7 mouse cellular contexts compared by ENCODE assay signal in the genomic region with DNA sequence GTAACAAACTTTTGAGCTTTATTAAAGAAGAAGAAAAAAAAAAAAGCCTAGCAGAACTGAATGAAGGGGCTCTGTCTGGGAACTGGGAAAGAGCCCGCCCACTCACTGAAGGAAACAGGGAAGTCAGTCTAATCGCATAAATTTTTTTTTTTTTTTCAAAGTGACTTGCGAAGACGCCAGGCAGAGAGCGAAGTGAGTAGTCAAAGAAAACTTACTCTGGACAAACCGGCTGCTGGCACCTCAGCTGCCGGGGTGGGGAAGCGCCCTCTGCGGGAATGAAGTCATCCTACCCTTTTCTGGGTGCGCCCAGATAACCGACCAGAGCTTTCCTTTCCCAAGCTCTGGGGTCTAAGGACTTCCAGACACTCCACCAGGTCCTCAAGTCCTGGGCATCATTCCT. TPM values are rescaled to one million over a fixed set of nuclear protein-coding genes. Genes with fewer than 3 reads are reported as not detected.
DNase-seq lines count a peak whose midpoint lies in the region; ATAC-seq lines count a peak whose summit lies in the region.

No protein-coding gene starts in this region.

- peak; percentile 73 for DNase-seq in urinary bladder, postnatal 14 days (ENCODE audit: low spot score)
- DNase-seq in urinary bladder, postnatal 10 days (ENCODE audit: low spot score): no peak
- peak; percentile 68 for DNase-seq in embryo, embryonic 11 days
- DNase-seq in kidney, postnatal 14 days: peak; percentile 56
- DNase-seq in lung, postnatal 36 days: peak; percentile 74
- peak; percentile 50 to 72 for DNase-seq in spleen, postnatal 10 days (ENCODE audit: low spot score in 2 of 2)

- 3% methylated on average over 11 of the region's 11 CpGs for WGBS in heart, embryonic 14.5 days

- peaks cover 4 to 14% of the 10 kb centered on the region in 2 experiments; a peak in 3 of 4 replicates for H3K4me1 ChIP-seq in heart, embryonic 14.5 days (ENCODE audit: control insufficient read depth in 2 of 2, insufficient read depth in 2 of 2, low read length in 2 of 2)

- peak overlapping the region; percentile 100 for H3K4me2 ChIP-seq in heart, embryonic 14.5 days (ENCODE audit: low read length)

- H3K4me3 ChIP-seq in heart, embryonic 14.5 days (ENCODE audit: control insufficient read depth in 1 of 2, insufficient read depth in 1 of 2, low read depth in 1 of 2, low read length in 2 of 2): peak overlapping the region; percentile 49 to 66

- H3K9ac ChIP-seq in heart, embryonic 14.5 days (ENCODE audit: low read length): peak overlapping the region; percentile 71

- peaks cover 47% of the 10 kb centered on the region for H3K27me3 ChIP-seq in heart, embryonic 14.5 days (ENCODE audit: control insufficient read depth, insufficient read depth, low read length)

- no peak for ATAC-seq in heart, embryonic 14.5 days (ENCODE audit: insufficient number of reproducible peaks, insufficient read depth, low FRiP score, low read depth)

- H3K27ac ChIP-seq in heart, embryonic 14.5 days (replicated peaks in 1 of 2; ENCODE audit: control insufficient read depth in 1 of 2, insufficient read depth in 1 of 2, low read depth in 2 of 2, low read length in 2 of 2): no peak overlapping the region

- H3K9me3 ChIP-seq in heart, embryonic 14.5 days (ENCODE audit: control insufficient read depth, low read length): no peaks in the 10 kb centered on the region

- no peaks in the 10 kb centered on the region for H3K36me3 ChIP-seq in heart, embryonic 14.5 days (ENCODE audit: control insufficient read depth, insufficient read depth, low read length)

RNA-seq across cellular contexts. Expression of a gene that starts 0.9 kb away (rescaled TPM):
- 0.68 and 0.80 TPM in 2 replicates for polyA plus RNA-seq in heart, embryonic 14.5 days (2014; fragmentation: Nextera tagmentation; extraction: Ambion mirVana)
